Mouse (Mus musculus) limb, embryonic 12.5 days (tissue): ENCODE results near the gene Tln1. TPM values are rescaled to one million over a fixed set of nuclear protein-coding genes. Genes with fewer than 3 reads are reported as not detected.
"Not testable (repeated sequence)": the region's sequence is repeated elsewhere in the genome, so short reads cannot be mapped to it uniquely, and the experiment has no call there.

ENCODE experiments used
- ATAC-seq: fragments of 200-750 bp; cut with Nextera tagmentation; 2 replicates; pipeline ENCODE4 v1.8.0; 2017; ENCODE audit warnings: low read depth, moderate TSS enrichment; ENCODE audit not compliant: insufficient number of reproducible peaks, insufficient read depth, low FRiP score, low TSS enrichment
- H3K27ac ChIP-seq: fragments of 300-500 bp; sonication (generic); 2 replicates; pipeline ENCODE4 v1.5.1; 2016; ENCODE audit warnings: mild to moderate bottlenecking, moderate library complexity
- H3K27me3 ChIP-seq: fragments of 300-500 bp; sonication (generic); 2 replicates; pipeline ENCODE4 v1.6.1; 2016; ENCODE audit warnings: mild to moderate bottlenecking, moderate library complexity
- H3K36me3 ChIP-seq: fragments of 300-500 bp; sonication (generic); 2 replicates; pipeline ENCODE4 v1.6.1; 2016; ENCODE audit warnings: mild to moderate bottlenecking, moderate library complexity
- H3K4me1 ChIP-seq: fragments of 300-500 bp; sonication (generic); replicated peaks from 2 replicates; pipeline ENCODE4 v1.6.1; 2016
- H3K4me2 ChIP-seq: fragments of 300-500 bp; sonication (generic); 2 replicates; pipeline ENCODE4 v1.6.1; 2016; ENCODE audit warnings: mild to moderate bottlenecking, moderate library complexity
- H3K4me3 ChIP-seq: fragments of 300-500 bp; sonication (generic); replicated peaks from 2 replicates; pipeline ENCODE4 v1.5.1; 2016; ENCODE audit warnings: mild to moderate bottlenecking
- H3K9ac ChIP-seq: fragments of 300-500 bp; sonication (generic); replicated peaks from 2 replicates; pipeline ENCODE4 v1.6.1; 2016; ENCODE audit warnings: mild to moderate bottlenecking, moderate library complexity
- H3K9me3 ChIP-seq: fragments of 300-500 bp; sonication (generic); 2 replicates; pipeline ENCODE4 v1.6.1; 2016; ENCODE audit warnings: mild to moderate bottlenecking, moderate library complexity
- WGBS: fragments of 180-500 bp; shearing (Covaris S2); methylation state at CpG from one replicate; pipeline ENCODE4 v1.1.7; 2016; 5-methylcytosine and 5-hydroxymethylcytosine counted together
- polyA plus RNA-seq: library from polyadenylated mRNA; unstranded; fragments of >200 nt; fragmentation: Nextera tagmentation; extraction: Ambion mirVana; gene quantifications from 2 replicates; pipeline ENCODE4 v1.2.1, GENCODE M21; 2016

Tln1 gene
- polyA plus RNA-seq, 1 experiment from 2014 or later = 62.2 TPM

GRCm38 (mm10) chr4:43559519-43560242, 2.8 kb downstream of the Tln1 start:
- Histone ChIP-seq H3K9me3 (no peaks in the 10 kb centered on the region), H3K4me3 (peak overlapping the region; percentile 92), H3K4me1 (peaks cover 52% of the 10 kb centered on the region), H3K36me3 (peaks cover 33% of the 10 kb centered on the region), H3K9ac (peak overlapping the region; percentile 37; the same call in 1 of the 2 replicates), H3K27me3 (no peaks in the 10 kb centered on the region), H3K4me2 (peak overlapping the region; percentile 86), H3K27ac (no peak overlapping the region)
- ATAC-seq = no peak
- 80% methylated on average over 13 of the region's 13 CpGs for WGBS

GRCm38 (mm10) chr4:43558631-43559356, 3.7 kb downstream of the Tln1 start:
- 25% methylated on average over 13 of the region's 13 CpGs for WGBS
- Histone ChIP-seq H3K9ac (peak overlapping the region; percentile 45), H3K9me3 (no peaks in the 10 kb centered on the region), H3K27ac (peak overlapping the region; percentile 86), H3K4me2 (peak overlapping the region; percentile 86), H3K4me3 (peak overlapping the region; percentile 17), H3K4me1 (peaks cover 52% of the 10 kb centered on the region), H3K27me3 (no peaks in the 10 kb centered on the region), H3K36me3 (peaks cover 38% of the 10 kb centered on the region)
- ATAC-seq = no peak

- Histone ChIP-seq H3K9me3 (no peaks in the 10 kb centered on the region), H3K4me1 (peaks cover 45% of the 10 kb centered on the region), H3K9ac (peak overlapping the region; percentile 45; the same call in 1 of the 2 replicates), H3K27ac (peak overlapping the region; percentile 86; the same call in 1 of the 2 replicates), H3K36me3 (peaks cover 44% of the 10 kb centered on the region), H3K4me2 (peak overlapping the region; percentile 86), H3K27me3 (no peaks in the 10 kb centered on the region), H3K4me3 (peak overlapping the region; percentile 17)
- no peak for ATAC-seq
- WGBS = 44% methylated on average over 5 of the region's 5 CpGs
Observed at GRCm38 (mm10) chr4:43558028-43558630, 4.4 kb downstream of the Tln1 start.

- no peak overlapping the region for H3K27ac ChIP-seq
- H3K27me3 ChIP-seq = no peaks in the 10 kb centered on the region
- H3K4me2 ChIP-seq = no peak overlapping the region
- no peak overlapping the region for H3K4me3 ChIP-seq
- ATAC-seq = no peak
- peaks cover 66% of the 10 kb centered on the region for H3K36me3 ChIP-seq
- H3K9ac ChIP-seq = no peak overlapping the region
- no peaks in the 10 kb centered on the region for H3K9me3 ChIP-seq
- WGBS = 96% methylated on average over 7 of the region's 7 CpGs
- H3K4me1 ChIP-seq = peaks cover 39% of the 10 kb centered on the region
Observed at GRCm38 (mm10) chr4:43555926-43556325, 6.6 kb downstream of the Tln1 start.

GRCm38 (mm10) chr4:43553891-43554290, 8.6 kb downstream of the Tln1 start:
- peaks cover 19% of the 10 kb centered on the region for H3K4me1 ChIP-seq
- H3K27me3 ChIP-seq = no peaks in the 10 kb centered on the region
- H3K36me3 ChIP-seq = peaks cover 87% of the 10 kb centered on the region
- no peak for ATAC-seq
- no peak overlapping the region for H3K4me3 ChIP-seq
- H3K27ac ChIP-seq = no peak overlapping the region
- H3K9me3 ChIP-seq = no peaks in the 10 kb centered on the region
- H3K9ac ChIP-seq = no peak overlapping the region
- H3K4me2 ChIP-seq = no peak overlapping the region

GRCm38 (mm10) chr4:43552437-43552836, 10.1 kb downstream of the Tln1 start:
- H3K4me1 ChIP-seq = peaks cover 4% of the 10 kb centered on the region; the same call in 1 of the 2 replicates
- no peak for ATAC-seq
- H3K9me3 ChIP-seq = no peaks in the 10 kb centered on the region
- no peak overlapping the region for H3K9ac ChIP-seq
- no peak overlapping the region for H3K4me2 ChIP-seq
- 90% methylated on average over 5 of the region's 5 CpGs for WGBS
- peaks cover 100% of the 10 kb centered on the region for H3K36me3 ChIP-seq
- no peak overlapping the region for H3K4me3 ChIP-seq
- no peak overlapping the region for H3K27ac ChIP-seq
- no peaks in the 10 kb centered on the region for H3K27me3 ChIP-seq

- peaks cover 100% of the 10 kb centered on the region for H3K36me3 ChIP-seq
- H3K27me3 ChIP-seq, ATAC-seq, H3K4me2 ChIP-seq, H3K4me3 ChIP-seq, H3K27ac ChIP-seq, H3K9me3 ChIP-seq, H3K9ac ChIP-seq, H3K4me1 ChIP-seq: not testable (repeated sequence)
- WGBS = 91% methylated on average over 6 of the region's 6 CpGs
Observed at GRCm38 (mm10) chr4:43551854-43552253, 10.6 kb downstream of the Tln1 start.

GRCm38 (mm10) chr4:43549055-43549454, 13.4 kb downstream of the Tln1 start:
- no peak overlapping the region for H3K27ac ChIP-seq
- no peaks in the 10 kb centered on the region for H3K9me3 ChIP-seq
- H3K36me3 ChIP-seq = peaks cover 100% of the 10 kb centered on the region
- H3K9ac ChIP-seq = no peak overlapping the region
- no peak overlapping the region for H3K4me2 ChIP-seq
- H3K27me3 ChIP-seq = no peaks in the 10 kb centered on the region
- 90% methylated on average over 12 of the region's 12 CpGs for WGBS
- no peak for ATAC-seq
- H3K4me1 ChIP-seq = no peaks in the 10 kb centered on the region
- no peak overlapping the region for H3K4me3 ChIP-seq

- Histone ChIP-seq H3K27ac (no peak overlapping the region), H3K9ac (no peak overlapping the region), H3K4me1 (no peaks in the 10 kb centered on the region), H3K36me3 (peaks cover 100% of the 10 kb centered on the region), H3K4me3 (no peak overlapping the region), H3K27me3 (no peaks in the 10 kb centered on the region), H3K4me2 (no peak overlapping the region), H3K9me3 (no peaks in the 10 kb centered on the region)
- no peak for ATAC-seq
- 95% methylated on average over 8 of the region's 8 CpGs for WGBS
Observed at GRCm38 (mm10) chr4:43547160-43547559, 15.3 kb downstream of the Tln1 start.

GRCm38 (mm10) chr4:43546375-43547047, 16.0 kb downstream of the Tln1 start:
- Histone ChIP-seq H3K27me3 (no peaks in the 10 kb centered on the region), H3K4me1 (no peaks in the 10 kb centered on the region), H3K36me3 (peaks cover 100% of the 10 kb centered on the region), H3K4me3 (no peak overlapping the region), H3K9ac (no peak overlapping the region), H3K9me3 (no peaks in the 10 kb centered on the region), H3K4me2 (no peak overlapping the region), H3K27ac (no peak overlapping the region)
- 94% methylated on average over 12 of the region's 12 CpGs for WGBS
- no peak for ATAC-seq

GRCm38 (mm10) chr4:43542044-43542443, 20.4 kb downstream of the Tln1 start:
- Histone ChIP-seq H3K27ac (no peak overlapping the region), H3K9me3 (no peaks in the 10 kb centered on the region), H3K4me3 (no peak overlapping the region), H3K9ac (no peak overlapping the region), H3K36me3 (peaks cover 99% of the 10 kb centered on the region), H3K27me3 (no peaks in the 10 kb centered on the region), H3K4me2 (no peak overlapping the region), H3K4me1 (no peaks in the 10 kb centered on the region)
- 0 out of 2 replicates have a peak, but pooled peaks have one; percentile 21 for ATAC-seq
- WGBS = 58% methylated on average over 3 of the region's 3 CpGs
